Mouse (Mus musculus) CD4-positive, CD25-positive, alpha-beta regulatory T cell, adult 4 months (primary cell): ENCODE results near the gene Neurl4. TPM values are rescaled to one million over a fixed set of nuclear protein-coding genes. Genes with fewer than 3 reads are reported as not detected.
"Not testable (repeated sequence)": the region's sequence is repeated elsewhere in the genome, so short reads cannot be mapped to it uniquely, and the experiment has no call there.

Experiments used
- ATAC-seq: one replicate; pipeline ENCODE4 v1.8.0; 2017
- polyA plus RNA-seq, 2 experiments: library from polyadenylated mRNA; unstranded; fragments of 100-300 nt; shearing (Covaris generic); gene quantifications; one replicate each; pipeline ENCODE4 v1.2.1; 2017

Gene Neurl4
- 1 to 10 TPM; 8.3 to 9.1 TPM for polyA plus RNA-seq

DNA sequence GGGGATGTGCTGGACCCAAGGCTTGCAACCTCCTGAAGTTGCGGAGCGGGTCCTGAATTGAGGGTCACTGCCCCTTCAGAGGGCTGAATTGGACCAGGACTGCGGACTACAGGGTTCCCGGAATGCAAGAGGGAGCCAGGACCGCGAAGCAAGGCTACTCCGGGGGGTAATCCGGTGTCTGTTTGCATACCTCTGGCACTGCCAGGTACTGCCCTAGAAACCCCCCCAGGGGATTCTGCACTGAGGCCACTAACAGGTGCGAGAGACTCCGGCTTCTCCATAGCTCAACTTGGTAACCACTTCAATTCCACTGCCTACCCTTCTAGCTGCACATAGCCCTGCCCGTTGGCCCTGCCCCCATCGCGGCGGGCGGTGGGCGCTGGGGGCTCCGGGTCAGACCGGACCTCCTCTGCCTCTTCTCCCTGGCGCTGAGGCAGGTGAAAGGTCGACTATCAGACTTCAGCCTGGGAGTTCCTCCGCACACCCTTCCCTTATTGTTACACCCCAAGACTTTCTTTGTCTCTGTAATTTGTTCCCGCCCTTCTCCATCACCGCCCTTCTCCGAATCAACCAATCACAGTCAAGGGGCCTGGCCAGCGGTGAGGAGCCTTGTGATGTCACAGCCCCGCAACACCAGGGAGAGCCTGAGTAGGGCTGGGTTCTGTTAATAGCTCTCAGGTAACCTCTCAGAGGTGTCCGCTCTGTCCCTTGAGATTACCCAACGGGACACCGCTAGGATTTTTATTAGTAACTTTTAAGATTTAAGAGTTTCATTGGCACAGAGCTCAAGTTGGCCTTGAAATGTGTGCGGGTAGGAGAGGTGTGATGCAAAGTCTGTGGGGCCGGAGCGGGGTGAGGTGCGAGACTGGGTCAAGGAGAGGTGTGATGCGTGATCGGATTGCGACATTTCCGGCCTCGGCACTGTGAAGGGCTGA, at the start of gene Neurl4, which contains the start of gene 2810408A11Rik:
TSS of gene Neurl4 (plus strand) at position 602 of the 935 bp plus-strand sequence.
TSS of gene 2810408A11Rik (minus strand) at position 517 of the 935 bp plus-strand sequence.
- peak; percentile 95 for ATAC-seq

DNA sequence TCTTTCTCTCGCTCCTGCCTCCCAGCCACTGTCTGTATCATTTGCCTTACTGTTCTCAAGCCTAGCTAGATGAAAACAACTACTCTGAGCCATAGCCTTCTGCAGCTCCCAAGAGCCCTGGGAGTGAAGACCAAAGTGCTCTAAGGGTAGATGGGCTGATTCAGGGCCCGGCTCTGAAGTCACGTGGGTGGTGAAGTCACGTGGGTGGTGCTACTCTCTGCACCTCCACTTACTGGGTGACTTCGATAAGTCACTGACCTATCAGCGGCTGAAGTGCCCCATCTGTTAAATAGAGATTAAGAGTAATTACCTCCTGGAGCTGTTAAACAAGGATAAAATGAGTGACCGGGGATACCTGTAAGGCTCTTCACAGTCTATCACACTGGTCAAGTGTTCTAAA, 46.9 kb upstream of the Neurl4 start:
- ATAC-seq = no peak

DNA sequence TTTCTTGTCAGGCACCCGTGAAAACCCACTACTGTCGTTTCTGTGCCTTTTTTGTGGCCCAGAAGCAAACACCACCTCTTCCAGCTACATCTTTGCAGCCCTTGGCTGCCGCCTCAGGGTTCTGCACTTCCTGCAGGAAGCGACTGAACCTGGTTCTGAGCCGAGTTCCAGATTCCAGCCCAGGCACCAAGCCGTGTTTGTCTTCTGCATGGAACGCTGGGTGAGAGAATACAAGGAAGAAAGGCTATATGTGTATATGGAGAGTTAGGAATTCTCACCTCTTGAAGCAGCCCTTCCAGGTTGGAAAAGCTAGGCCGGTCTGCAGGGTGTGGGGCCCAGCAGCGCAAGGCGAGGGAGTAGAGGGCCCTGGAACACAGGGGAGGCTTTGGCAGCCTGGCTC, 46.2 kb upstream of the Neurl4 start:
- no peak for ATAC-seq

DNA sequence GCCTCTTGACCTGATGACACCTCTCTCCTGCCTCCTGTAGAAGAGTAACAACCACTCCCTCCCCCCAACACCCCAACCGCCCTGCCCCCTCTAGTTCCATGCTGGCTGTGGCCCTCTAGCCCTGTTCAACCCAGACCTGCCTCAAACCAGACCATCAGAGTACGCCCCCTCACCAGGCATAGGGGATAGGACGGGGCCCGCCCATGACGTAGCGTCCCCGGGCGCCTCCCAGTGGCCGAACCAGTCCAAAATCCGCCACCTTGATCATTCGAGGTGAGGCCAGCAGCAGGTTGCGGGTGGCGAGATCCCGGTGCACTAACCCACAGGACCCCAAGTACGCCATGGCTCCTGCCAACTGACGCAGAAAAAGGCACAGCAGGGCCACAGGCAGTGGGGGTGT, 45.5 kb upstream of the Neurl4 start:
- no peak for ATAC-seq

DNA sequence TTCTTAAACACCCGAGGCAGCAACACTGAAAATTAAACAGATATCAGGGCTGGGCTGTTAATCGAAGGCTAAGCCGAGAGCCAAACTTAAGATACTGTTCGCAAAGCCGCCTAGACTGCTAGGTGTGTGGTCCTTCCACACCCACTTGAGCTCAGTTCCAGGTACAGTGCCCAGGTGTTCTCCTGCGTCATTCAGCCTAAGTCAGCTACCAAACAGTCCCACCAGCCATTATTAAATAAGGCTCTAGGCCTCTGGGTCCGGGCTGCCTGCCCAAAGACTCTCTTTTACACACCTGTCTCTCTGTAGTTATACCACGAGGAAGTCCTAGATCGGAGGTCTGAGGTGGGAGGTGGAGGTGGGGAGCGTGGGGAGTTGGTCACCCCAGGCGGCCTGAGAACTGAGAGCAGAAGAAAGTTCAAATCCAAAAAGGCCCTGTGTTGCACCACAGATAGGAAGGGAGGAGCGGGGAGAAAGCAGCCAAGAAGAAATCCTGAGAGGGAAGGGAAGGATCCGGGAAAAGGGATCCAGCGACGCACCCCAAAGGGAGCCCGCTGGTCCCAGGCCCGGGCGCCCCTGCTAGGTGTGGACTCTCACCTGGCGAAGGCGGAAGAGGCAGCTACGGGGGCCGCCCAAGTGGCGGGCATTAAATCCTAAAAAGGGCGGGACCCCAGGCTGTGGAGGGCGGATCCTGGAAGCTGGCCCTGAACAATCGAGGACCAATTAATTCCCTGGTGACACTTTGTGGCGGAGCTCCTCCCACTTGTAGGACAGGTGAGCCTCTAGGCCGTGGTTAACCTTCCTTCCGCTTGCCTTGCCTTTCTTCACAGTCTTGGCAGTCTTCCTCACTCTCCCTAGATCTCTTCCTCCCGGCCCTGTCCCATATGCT, 42.5 kb upstream of the Neurl4 start, which contains the start of gene Tnk1:
TSS of gene Tnk1 (minus strand) at position 618 of the 886 bp plus-strand sequence.
- ATAC-seq = no peak

DNA sequence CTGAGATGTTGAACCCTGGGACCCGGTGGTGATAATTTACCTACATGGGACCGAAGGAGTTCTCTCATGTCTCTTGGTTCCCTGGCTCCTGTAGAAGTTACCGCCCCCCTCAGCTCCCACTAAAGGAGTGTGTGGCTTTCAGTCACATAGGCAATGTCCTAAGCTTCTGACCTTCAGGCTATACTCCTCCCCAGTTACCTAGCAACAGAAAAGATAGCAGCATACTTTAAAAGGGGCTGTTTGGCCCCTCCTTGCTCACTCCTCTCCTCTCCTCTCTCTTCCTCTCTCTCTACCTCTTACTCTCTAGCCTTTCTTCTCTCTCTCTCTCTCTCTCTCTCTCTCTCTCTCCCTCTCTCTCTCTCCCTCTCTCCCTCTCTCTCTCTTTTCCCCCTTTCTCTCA, 37.1 kb upstream of the Neurl4 start:
- ATAC-seq = not testable (repeated sequence)

DNA sequence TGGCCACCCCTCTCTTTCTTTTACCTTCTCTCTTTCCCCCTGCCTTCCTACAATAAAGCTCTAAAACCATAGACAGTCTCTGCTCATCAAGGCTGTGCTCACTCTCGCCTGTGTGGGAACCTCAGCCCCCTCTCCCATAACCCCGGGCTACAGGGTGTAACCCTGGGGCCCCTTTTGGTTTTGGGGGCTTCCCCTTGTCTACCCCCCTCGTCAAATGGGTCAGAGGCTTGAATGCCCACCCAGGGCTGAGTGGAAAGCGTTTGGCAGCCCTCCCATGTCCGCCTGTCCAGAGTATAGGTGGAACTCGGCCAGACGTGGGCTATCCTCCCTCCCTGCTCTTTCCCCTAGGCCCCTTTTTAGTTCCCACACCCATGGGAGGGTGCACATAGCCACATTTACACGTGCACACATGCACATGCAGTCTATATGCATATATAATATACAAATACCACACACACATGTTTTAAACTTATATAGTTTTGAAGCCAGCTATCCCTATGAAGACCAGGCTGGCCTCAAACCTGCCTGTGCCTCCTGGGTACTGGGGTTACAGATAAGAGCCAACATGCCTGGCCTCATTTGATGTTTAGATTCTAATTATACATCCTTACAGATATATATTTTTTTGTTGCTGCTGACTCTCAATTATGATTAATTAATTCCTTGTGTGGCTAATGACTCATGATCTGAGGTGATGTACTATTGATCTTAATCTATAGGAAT, 36.6 kb upstream of the Neurl4 start:
- no peak for ATAC-seq

DNA sequence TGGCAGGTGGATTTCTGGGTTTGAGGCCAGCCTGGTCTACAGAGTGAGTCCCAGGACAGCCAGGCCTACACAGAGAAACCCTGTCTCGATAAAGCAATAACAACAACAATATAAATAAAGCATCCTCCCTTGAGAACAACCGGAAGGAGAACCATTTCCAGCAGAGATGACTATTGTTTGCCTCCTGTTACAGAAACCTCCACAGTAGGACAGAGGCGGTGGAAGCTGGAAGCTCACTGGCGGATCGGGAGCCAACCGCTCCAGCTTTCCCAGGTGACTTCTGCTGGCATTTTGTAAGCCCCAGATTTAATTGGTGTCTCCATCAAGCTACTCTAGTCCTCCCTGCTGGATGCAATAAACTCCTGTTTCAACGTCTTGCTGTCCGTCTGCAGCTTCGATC, 35.3 kb upstream of the Neurl4 start:
- ATAC-seq = no peak

DNA sequence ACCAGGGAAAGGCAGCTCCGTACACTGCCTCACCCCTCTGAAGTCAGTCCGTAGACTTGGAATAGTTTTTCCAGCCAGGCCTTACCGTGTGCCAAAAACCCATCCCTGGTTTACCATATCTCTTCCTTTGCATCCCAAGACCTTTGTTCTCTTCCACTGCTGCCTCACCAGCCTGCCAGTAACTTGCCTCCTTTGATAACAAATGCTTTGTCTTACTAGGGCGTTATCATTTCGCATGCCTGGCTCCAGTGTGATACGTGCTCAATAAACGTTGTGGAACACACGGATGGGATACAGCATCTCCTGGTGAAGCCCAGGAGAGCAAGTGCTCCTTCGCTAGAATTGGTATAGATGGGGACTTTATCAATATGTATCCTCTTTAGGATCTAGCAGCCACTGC, 33.5 kb upstream of the Neurl4 start:
- no peak for ATAC-seq

DNA sequence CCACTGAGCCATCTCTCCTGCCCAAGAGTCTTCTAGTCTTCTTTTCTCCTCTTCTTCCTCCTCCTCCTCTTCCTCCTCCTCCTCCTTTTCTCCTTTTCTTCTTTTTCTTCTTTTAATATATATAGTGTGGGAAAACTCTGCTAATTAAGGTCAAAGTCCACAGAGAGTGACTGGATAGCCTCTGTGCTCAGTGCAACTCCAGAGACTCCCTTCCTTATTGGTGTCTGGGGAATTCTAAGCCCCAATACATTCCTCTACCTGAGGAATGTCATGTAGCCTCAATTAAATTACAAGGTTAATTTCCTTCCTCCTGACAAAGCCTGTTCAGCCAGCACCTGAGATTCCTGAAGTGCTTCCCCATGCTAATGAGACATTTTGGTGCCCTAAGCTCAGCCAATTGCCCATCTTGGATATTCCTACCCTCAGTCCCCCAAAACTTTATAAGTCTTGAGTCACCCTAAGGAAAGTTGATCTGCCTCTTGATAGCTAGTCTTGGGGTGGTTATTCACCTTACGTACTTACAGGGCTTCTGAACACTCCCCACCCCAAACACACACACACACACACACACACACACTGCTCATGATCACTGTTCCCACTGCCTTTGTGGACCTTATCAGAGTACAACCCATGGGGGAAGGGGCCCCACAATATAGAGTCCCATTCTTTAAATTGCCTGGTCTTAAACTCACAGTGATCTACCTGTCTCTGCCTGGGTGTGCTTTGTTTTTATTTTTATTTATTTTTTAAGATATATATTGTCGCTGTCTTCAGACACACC, 30.4 kb upstream of the Neurl4 start:
- ATAC-seq = no peak

DNA sequence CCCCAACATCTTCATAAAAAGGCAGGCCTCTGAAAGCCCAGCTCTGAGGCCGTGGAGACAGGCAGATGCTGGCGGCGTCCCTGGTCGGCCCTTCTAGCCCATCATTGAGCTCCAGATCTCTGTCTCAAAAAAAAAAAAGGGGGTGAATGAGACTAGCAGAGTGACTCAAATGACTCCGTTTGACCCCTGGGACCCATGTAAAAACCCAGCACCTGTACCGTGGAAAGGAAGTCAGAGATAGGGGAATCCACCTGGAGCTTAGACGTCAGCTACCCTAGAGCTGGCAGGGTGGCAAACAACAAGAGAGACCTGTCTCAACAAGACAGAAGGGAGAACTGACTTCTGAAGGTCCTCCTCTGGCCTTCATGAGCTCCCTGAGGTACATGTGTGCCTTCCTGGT, 29.1 kb upstream of the Neurl4 start:
- no peak for ATAC-seq

DNA sequence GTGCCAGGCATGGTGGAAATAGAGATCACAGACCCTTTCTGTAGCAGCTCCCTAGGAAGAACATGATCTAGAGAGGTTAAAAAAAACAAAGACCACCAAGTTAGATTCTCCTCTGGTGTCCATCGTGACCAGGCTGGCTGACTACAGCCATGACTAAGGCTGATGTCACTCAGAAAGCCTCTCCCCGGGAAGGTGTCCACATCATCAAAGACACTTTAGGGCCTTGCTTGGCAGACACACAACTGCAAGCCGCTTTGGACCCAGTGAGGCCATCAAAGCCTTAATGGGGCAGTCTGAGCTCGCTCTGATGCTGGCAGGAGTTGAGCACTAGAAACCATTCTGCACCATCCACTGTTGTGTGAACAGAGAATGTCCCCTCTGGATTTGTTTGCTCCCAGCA, 28.4 kb upstream of the Neurl4 start:
- ATAC-seq = no peak

DNA sequence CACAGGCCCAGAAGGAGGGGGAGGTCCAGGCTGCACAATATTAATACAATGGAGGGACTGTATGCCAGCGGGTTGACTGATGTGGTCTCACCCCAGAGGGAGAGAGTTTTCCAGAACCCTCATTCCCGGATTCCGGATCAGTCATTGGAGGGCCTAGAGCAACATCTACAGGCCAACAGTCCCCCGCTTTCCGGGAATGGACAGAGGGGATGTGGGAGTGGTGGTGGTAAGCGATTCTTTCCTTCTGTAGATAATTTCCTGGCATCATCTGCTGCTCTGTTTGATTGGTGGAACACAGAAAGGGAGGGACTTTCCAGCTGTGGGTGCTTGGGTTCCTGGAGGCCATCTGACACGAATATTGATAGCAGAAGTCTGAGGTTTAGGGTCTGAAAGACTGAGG, 24.7 kb upstream of the Neurl4 start:
- ATAC-seq = peak; percentile 38

DNA sequence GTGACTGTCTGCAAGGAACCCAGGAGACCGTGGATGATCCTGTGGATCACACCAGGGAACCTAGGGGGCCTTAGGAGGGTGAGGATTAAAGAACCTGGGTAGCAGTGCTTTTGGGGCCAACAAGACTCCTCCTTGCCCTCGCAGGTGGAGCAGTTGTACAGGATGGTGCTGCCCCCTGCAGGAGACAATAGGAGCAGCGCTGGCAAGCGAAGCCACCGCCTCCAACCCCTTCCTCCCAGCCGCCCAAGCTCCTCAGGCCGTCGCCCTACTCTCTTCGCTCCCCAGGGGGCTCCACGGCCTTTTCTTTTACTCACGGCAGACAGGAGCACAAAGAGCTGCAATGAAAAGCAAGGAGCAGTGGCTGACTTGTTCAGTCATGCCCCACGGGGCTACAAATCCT, 24.0 kb upstream of the Neurl4 start:
- ATAC-seq = peak; percentile 56

DNA sequence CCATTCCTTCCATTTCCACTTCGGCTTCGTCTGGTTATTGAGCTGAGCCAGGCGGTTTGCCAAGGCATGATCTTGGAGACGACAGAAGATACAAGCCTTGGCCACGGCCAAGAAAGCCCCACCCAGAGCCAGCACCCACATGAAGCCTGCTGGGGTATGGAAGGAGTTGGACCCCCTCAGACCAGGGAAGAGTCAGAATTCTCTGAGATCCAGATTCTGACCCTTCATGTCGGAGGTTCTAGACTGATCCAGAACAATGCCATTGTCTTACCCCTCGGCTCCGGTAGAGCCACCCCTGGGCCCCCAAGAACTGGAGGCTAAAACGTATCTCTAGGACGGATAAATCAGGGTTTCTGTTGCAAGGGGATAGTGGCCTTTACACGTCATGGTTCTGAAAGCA, 23.0 kb upstream of the Neurl4 start, which contains the start of gene Tmem95:
TSS of gene Tmem95 (minus strand) at position 141 of the 400 bp plus-strand sequence.
- no peak for ATAC-seq

DNA sequence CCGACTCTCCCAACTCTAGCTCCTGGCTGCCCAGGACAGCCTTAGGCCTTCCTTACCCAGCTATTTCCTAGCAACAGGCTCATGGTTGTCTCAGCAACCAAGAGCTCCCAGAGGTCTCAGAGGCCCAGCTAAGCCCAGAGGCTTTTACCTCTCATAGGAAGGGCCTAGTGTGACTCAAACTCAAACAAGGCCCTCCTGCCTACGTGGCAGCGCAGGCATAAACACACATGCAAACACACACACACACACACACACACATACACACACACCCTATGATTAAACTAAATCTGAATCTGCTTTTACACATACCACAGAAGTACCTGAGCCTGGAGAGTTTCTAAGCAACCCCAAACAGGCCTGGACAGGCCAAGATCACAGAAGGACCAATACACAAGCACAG, 22.5 kb upstream of the Neurl4 start:
- no peak for ATAC-seq

DNA sequence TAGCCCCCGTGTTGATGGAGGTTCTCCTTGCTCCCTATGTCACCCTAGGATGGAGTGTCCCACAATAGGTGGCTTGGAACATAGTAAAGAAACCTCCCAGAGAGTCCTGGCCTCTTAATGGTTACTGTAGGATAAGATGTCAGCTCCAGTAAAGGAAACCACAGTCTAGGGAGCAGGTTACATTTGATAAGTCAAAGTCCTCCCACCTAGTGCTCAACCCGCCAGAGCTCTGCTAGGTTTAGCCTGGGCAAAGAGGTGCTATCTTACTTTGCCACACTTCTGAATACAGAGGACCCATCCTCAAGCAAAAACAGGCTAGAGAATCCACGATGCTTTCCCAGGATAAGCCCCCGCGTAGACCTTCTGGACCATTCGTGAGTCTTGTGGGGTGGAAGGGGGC, 21.9 kb upstream of the Neurl4 start:
- no peak for ATAC-seq

DNA sequence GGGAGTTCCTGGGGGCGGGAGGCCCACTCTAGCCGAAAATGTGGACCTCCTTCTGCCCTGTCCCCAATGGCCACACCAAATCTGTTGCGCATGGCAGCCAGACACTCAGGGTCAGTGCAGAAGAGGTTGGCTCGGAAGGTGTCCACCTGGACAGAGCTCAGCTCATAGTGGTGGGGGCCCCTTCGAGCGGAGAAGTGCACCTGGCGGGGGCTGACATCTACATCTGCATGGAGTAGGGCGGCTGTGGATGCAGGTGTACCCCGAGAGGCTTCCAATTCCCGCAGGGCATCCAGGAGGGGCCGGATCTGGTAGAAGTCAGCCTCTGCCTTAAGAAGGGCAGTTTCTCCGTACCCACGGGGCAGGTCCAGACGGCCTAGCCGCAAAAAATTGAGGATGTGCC, 21.2 kb upstream of the Neurl4 start:
- ATAC-seq = no peak

DNA sequence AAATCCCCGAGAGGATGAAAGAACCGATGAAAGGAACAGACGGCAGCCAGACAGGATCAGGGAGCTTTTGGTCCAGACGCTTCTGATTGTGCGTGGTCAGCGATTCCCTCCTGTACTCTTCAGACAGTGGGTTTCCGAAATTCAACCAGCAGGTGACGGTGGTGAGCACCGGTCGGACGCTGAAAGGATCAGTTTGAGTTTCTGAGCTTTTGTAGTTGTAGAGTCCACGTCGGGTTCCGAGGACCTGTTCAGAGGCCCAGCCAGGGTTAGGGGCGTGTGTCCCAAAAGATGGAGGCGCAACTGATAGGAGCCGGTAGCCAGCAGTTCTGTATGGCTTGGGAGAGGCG, 20.4 kb upstream of the Neurl4 start:
- ATAC-seq = peak; percentile 49

DNA sequence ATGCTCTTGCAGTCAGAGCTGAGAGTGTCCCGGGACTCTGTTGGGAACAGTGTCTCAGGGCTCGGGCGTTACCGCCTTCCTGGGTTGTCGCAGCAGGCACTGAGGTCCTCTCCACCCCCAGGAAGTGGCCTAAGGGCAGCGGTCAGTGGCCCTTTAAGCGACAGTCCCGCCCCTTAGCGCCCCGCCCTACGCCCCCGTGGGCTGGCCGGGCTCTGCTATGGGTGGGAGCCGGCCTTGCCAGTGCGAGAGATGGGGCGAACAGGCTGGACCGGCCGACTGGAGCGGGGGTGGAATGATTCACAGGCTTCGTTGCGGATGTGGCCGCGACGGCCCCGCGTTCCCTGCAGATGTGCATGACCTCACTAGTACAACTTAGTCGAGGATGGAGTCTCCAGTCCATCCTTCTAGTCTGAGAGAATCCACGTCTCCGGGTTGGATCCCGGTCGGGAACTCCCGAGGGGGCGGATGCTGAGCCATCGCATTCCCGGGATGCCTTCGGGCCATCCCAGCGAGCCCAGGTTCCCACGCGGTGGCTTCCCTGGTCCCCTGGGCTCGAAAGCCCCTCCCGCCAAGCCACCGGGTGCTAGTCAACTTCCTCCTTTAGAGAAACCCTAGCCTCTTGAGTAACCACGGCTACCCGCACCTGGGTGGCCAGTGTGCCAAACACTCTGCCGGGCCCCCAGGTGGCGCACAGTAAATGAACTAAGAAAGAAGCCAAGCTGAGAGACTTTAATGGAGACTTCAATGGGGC, 19.8 kb upstream of the Neurl4 start, which contains the start of gene Kctd11:
TSS of gene Kctd11 (minus strand) at position 554 of the 751 bp plus-strand sequence.
- peak; percentile 60 for ATAC-seq
